Mouse (Mus musculus) cerebellum, adult 9-10 months (tissue): ENCODE results near the gene Dusp2.

ENCODE experiments used
- DNase-seq: peaks from one replicate; pipeline ENCODE4 v3.0.0; 2022

Gene Dusp2

DNA sequence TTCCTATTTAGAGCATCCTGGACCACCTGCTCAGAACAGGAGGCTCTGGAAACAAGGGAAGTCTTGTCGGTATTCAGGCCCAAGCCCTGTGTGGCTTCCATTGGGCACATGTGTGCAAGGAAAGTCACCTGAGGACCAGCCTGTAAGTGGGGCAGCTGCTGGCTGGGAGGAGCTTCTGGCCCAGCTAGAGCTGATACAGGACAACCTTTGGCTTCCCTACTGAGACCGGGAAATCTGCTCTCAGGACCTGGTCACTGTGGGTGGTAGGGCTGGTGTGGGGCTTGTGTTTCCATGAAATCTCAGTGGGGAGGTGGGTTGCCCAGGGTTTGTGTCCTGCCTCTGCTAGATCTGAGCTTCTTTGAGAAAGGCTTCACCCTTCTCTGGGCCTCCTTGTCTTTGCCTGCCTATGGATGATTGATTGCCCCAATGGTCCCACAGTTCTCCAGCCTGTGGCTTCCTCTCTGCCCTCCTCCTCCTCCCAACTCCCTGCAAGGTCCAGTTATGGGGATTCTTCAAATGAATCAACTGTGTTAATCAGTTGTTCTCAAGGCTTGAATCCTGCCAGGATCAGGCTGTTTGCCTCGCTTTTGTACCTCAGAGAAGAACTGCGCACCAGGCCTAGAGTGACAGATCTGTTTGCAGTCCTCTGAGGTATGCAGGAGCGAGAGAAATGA is 33.9 kb downstream of the Dusp2 start:
- DNase-seq, result no peak

DNA sequence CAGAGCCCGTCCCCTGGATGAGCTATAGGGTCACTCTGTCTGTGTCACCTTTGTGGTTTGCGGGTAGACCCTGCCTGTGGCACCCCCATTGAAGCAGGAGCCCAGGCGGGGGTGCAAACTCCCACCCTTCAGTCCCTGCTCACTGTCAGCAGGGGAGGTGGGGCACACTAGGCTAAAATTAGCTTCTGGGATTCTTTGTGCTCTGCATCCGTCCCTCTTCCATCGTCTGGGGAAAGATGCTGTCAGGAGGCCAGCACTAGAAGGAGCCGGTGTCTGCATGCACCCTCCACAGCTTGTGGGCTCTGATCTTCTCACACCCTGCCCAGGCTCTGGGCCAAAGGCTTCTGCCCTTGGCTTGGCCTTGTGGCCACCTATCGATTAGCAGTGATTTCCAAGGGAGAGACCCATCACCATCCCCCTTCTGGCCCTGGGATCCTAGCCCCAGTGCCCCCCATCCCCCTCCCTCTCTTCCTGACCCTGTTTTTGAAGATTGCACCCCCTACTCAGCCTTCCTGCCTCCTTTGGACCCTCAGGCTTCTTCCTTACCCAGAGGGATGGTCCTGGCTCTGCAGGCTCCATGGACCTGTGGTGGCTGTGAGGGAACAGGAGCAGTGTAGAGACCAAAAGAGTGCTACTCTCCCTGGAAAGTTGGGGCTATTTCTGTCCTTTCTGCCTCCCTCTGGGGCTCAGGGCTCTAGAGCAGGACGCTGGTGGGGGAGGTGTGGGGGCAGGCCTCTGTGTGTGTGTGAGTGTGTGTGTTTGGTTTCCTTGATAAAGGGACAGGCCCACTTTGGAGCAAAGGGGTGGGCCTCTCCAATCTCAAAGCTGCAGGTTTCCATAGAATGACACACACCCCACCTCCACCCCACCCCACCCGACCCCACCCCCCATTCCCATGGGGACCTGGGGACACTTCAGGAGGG is 34.9 kb downstream of the Dusp2 start:
- no peak for DNase-seq

DNA sequence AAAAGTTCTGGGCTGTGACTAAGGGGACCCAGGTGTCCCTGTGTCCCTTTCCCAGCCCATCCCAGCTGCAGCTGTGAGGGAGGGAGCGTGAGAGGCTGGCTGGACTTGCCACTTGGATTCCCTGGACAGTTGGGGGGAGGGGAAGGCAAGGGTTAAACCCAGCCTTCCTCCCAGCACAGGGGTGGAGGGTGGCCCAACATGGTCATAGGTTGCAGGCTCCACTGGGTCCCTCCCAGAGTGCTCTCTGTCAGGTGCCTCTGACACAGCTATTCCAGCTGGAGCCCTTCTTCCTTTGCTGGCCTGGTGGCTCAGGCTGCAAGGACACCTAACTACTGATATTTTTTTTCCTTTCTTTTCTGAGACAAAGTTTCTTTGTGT is 35.5 kb downstream of the Dusp2 start:
- no peak for DNase-seq

DNA sequence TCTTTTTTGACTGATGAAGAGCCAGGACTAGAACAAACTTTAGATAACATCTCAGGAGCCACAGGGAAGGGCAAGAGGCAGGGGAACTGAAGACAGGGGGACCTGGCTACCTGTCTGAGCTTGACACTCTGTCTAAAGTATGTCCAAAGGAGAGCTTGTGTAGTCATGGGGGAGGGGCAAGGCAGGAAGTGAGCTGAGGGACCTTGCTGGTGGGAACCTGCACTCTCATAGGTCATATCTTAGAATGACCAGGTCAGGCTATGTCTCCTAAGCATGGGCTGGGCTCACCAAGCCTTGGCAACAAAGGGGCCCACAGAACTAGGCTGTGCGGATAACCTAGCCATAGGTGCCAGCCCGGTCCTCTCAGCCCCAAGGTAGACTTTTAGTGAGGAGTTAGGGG is 36.1 kb downstream of the Dusp2 start:
- DNase-seq, result no peak

DNA sequence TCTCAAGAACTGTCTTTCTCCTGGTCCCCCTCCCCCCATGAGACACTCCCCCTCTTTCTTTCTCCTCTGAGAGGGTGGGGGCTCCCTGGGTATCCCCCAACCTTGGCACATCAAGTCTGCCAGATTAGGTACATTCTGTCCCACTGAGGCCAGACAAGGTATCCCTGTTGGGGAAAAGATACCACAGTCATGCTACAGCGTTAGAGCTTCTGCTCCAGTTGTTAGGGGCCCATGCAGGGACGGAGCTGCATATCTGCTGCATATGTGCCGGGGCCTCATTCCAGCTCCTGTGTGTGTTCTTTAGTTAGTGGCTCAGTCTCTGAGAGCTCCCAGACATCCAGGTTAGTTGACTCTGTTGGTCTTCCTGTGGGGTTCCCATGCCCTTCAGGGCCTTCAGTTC is 38.2 kb downstream of the Dusp2 start:
- no peak for DNase-seq

DNA sequence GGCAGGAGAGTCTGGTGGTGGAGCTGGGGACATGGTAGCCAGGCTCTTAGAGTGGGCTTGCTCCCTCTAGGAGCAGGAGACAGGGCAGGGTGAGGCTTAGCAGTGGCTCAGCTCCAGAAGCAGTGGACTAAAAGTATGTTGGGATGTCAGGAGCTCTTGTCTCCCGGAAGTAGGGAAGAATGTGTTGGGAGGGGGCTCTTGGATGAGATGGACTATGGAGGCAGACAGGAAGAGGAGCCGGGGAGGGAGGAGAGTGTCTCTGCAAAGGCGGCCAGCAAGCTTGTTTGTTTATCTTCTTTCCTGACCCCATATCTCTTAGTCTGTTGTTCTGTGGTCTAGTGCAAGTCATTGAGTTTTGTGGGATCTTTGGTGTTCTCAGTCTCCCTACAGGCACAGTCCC is 39.1 kb downstream of the Dusp2 start:
- no peak for DNase-seq

DNA sequence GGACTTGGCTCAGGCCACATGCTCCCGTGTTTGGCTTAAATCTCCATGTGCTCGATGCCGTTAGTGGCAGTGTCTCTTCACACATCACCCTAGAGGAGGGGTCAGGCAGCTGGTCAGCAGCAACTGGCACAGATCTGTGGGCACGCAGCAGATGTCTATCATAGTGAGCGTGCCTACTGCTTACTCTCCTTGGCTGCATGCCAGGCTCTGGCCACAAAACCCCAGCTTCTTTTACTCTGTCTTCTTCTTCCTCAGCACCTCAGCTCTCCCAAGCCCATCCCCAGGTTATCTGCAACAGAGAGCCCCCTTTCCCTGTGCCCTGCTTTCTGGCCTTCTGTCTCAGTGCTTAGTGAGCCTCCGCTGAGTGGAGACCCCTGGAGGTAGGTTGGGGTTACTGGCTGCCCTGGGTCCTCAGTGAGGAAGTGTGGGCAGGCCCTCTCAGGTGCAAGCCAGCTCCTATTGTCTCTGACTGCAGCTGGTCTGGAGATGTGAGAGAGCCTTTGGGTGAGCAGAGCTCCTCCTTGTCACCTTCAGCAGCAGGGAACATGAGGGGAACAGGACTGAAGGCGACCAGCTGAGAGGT is 39.9 kb downstream of the Dusp2 start:
- no peak for DNase-seq

DNA sequence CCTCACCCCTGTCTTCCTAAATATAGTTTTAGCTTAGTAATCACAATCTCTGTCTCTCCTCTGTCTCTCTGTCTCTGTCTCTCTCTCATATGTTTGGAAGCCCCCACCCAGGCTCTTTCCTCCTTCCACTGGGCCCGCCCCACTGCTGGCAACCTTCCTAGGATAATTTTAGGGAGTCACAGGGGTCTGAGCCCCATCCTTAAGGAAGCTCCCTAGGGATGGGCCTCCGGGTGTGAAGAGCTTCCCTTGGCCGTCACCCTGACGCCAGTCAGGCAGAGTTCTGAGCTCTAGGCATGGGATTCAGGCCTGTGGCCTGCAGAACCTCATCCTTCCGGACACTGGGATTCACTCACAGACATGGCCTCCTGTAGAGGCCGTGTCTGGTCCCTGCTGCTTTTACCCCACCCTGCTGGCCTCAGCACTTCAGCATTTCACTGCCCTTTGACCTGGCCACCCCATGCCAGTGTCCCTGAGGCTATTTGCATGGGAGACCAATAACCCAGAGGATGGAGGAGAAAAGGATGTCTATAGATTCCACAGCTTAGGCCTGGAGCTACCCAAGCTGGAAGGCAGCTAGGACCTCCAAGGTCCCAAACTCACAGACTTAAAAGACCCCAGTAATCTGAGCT is 40.6 kb downstream of the Dusp2 start:
- DNase-seq, result no peak

DNA sequence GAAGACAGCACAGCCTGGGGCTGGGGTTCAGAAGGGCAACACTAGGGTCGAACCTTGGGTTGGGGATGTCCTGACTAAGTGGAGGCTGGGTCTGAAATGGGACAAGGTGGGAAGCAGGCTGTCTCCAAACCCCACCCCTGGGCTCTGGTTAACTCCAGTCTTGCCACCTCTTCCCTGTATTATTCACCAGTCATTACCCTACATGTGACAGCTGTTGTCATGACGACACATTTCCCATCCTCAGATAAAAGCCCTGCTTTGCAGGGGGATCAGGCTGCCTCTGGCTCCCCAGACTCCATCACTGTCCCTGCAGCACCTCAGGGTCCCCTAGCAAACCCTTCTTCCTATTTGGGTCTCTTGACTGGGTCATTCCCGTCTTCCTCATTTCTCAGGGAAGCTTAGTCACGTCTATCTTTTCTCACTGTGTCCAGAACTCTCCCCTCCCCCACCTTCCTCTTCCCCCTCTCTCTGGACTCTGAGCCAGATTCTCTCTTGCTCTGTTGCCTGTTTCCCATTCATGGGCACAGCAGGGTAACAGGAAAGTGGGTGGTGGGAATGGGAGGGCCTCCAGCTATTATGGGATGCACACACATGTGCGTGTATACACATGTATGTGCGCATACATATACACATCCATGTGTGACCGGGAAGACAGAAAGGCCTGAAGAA is 42.1 kb downstream of the Dusp2 start:
- DNase-seq, result no peak

DNA sequence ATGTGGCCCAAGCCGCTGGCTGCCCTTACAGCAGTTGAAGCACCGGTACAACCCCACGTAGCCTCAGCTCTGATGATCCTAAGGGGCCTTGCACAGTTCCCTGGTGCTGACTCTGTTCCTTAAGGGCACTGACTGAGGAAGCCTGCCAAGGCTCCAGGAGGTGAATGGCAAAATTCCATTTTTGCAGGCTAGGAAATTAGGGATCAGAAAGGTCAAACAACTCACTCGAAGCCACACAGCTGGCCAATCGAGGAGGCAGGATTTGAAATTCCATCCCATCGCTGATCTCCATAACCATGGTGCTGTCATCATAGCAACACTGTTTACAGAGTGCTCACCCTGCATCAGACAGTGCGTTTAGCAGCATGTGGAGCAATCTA is 42.6 kb downstream of the Dusp2 start:
- DNase-seq, result no peak

DNA sequence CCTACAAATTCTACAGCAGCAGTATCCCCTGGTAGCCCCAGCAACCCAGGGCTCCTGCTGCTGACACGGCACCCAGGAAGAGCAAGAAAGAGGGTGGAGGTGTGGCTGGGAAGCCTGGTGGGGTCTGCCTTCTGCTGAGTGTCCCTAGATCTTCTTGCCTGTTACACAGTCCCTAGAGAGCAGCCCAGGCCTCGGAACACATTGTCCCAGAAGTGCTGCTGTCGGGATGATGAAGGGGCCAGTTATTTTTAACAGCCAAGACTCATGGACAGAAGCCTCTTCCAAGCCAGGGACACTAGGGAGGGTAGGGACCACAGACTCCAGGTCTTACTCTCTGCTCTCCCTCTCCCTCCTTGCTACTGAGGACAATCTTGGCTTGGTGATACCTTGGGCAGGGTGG is 43.3 kb downstream of the Dusp2 start:
- no peak for DNase-seq

DNA sequence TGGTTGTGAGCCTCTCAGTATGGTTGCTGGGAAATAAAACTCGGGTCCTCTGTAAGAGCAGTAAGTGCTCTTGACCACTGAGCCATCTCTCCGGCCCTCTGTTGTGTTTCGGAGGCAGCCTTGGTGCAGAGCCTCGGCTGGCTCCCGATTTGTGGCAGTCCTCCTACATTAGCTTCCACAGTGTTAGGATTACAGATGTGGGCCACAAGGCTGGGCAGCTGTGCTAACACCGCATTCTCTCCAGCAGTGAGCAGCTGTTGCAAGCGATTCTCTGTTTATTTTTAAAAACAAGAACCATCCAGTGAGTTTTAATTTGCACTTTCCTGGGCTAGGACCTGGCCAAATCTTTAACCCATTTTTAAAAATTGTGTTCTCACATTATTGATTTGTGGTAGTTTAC is 47.9 kb downstream of the Dusp2 start:
- DNase-seq, result no peak

DNA sequence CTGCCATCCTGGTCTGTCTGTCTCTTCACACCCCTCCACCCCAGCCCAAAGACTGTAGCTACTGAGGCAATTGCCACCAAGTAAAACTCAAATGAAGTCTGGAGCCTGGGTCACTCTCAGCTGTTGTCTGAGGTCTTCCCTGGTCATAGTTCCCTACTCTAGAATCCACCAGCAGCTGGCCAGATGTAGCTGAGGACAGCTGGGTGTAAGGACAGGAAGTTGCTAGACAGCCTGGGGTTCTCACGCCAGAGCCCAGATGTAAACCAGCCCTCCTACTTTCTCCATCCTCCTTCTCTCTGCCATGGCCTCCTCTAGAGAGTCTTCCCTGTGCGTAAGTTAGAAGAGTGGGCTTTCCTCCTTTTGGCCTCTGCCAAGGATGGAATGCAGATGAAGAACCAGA is 51.6 kb downstream of the Dusp2 start:
- no peak for DNase-seq
